Mouse (Mus musculus) testis, adult 2 months (tissue): ENCODE measurements around the gene Maml1.

Experiments
- CTCF ChIP-seq: fragments of 200-500 bp; IDR thresholded peaks from 2 replicates; pipeline ENCODE4 v1.5.1; 2012; ENCODE audit warnings: low read depth, mild to moderate bottlenecking, inconsistent platforms, low read length, moderate library complexity; ENCODE audit not compliant: control insufficient read depth, insufficient read depth, insufficient replicate concordance
- POLR2A ChIP-seq: fragments of 200-500 bp; IDR thresholded peaks from 2 replicates; pipeline ENCODE4 v1.6.1; 2012; ENCODE audit warnings: low read depth, mild to moderate bottlenecking, inconsistent platforms, low read length, moderate library complexity; ENCODE audit not compliant: control insufficient read depth

GRCm38 (mm10) chr11:50206037-50206436 lies 86.1 kb downstream of the Maml1 start:
- TF ChIP-seq POLR2A = no peak
- TF ChIP-seq CTCF = no peak
